Mouse (Mus musculus): ENCODE data around the gene Galnt14.

Gene Galnt14

DNA sequence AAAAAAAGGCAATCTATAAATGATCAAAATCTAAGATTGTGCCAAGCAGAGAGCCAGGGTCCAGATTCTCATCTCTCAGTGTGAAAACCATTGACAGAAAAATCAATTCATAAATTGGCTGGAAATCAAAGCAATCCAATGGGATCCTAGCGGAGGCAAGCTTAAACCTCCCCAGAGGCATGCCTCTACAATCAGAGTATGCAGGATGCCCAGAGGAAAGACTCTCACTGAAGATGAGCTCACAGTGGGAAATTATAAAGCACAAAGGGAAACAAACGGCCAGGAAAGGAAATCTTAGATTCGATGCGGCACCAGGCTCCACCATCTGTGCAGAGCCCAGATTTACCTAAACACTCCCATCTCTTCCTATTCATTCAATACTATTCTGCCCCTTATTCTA is 220.7 kb downstream of the Galnt14 start:
- DNase-seq, result no peak

GRCm38 (mm10) chr17:73487792-73488191 is 222.5 kb downstream of the Galnt14 start:
- DNase-seq, result no peak

DNA sequence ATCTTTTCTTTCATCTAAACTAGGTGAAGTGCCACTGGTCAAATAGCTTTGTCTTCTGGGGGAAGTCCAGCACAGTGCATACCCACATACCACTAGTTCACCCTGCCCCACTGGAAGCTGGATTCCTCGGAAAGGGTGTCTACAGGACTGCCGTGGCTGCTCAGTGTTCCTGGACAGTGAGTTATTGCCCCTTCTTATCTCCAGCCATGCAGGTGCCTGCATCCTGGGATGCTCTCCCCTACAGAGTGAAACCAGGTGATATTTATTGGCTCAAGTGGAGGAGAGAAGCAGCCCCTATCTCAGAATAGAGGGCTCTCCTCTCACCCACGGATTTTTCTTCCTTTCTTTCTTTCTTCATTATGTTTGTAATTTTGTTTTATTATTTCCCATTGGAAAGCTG is 222.9 kb downstream of the Galnt14 start:
- no peak for DNase-seq

- no peak for DNase-seq
Observed at GRCm38 (mm10) chr17:73477096-73478076, 232.9 kb downstream of the Galnt14 start.

- DNase-seq, result no peak
Observed at GRCm38 (mm10) chr17:73474371-73474770, 235.9 kb downstream of the Galnt14 start.

DNA sequence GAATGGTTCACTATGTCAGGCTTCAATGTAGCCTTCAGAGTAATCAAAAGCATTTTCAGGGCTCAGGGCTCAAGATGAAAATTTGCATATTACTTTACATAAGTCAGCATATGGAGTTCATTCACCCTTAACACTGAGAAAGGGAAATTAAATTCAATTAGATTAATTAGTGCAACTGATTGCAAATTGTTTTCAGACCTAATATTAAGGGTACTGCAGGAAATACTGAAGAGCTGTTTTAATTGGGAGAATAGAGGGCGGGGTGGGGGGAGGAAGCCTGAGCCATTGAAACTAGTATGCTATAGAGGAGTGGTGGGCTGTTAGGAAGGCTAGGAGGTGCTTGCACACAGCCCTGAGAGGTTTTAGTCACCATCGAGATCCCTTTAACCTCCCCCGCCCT is 237.2 kb downstream of the Galnt14 start:
- DNase-seq, result no peak

DNA sequence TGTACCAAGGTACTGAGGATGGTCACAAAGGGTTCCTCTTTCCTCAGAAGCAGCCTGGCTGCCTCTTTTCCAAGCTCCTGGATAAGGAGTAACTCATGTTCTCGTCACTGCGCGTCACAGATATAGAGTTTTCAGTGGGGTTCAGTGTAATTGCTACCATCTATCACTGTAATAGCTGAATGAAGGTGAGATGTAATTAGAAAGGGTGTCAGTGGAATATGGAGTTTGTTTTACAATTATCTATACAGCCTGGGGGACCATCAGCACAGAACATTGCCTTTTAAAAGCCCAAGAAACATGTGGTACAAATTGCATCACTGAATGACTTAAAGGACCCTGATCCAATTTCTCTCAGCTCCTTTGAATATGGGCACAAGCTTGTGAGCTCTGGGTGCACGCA is 249.4 kb downstream of the Galnt14 start:
- no peak for DNase-seq

GRCm38 (mm10) chr17:73458741-73459140 is 251.5 kb downstream of the Galnt14 start:
- no peak for DNase-seq

DNA sequence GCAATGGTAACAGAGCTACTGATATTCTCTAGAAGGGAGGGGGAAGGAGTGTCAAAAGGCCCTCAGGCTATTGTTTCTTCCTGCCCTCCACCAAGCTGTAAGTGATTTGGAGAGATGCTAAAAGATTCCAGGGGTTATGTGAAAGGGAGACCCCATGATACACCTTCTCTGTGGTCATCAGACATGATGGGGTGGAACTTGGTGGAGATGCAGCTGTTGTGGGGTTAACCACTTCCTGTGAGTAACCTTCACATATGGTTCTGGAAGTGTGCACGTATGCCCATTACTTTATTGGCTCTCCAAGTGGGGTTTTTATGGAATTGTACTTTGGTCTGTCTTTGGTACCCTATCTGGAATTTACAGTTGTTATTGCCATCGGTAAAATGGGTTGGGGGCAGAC is 253.7 kb downstream of the Galnt14 start:
- DNase-seq, result no peak

DNA sequence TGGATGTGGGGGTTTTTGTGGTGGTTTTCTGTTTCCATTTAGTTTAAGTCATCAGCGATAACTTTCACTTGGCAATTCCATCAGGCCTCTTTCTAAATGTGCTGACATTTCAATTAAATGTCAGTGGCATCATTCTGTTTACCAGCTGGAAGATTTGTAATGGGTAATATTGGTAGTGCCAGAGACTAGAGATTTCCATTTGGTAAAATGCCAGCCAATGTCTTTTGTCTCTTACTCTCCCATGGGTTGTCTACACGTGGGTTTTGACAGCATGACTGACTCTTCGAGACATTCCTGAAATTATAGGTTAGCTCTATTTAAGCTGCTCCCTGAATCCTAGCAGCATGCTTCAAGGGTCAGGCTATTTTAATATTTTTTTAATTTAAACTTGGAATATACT is 256.6 kb downstream of the Galnt14 start:
- no peak for DNase-seq

- DNase-seq, result no peak
Observed at GRCm38 (mm10) chr17:73452151-73452760, 258.0 kb downstream of the Galnt14 start.

DNA sequence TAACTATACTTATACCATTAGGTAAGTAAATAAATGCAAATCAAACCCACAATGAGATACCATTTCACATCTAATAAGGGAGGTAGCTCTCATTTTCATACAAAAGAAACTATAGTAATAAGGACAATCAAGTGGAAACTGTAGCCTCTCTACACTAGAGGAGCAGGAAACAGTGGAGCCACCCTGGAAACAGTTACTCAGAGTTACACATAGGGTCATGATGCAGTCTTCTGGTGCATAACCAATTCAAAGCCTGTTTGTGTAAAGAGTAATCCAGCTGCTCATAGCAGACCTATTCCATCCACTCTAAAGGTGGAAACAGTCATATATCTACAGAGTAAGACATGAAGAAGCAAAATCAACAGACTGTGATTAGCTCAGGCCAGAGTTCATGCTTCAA is 261.1 kb downstream of the Galnt14 start:
- DNase-seq, result no peak

Data from thymus, postnatal 36 days (tissue).